In the genomic region with DNA sequence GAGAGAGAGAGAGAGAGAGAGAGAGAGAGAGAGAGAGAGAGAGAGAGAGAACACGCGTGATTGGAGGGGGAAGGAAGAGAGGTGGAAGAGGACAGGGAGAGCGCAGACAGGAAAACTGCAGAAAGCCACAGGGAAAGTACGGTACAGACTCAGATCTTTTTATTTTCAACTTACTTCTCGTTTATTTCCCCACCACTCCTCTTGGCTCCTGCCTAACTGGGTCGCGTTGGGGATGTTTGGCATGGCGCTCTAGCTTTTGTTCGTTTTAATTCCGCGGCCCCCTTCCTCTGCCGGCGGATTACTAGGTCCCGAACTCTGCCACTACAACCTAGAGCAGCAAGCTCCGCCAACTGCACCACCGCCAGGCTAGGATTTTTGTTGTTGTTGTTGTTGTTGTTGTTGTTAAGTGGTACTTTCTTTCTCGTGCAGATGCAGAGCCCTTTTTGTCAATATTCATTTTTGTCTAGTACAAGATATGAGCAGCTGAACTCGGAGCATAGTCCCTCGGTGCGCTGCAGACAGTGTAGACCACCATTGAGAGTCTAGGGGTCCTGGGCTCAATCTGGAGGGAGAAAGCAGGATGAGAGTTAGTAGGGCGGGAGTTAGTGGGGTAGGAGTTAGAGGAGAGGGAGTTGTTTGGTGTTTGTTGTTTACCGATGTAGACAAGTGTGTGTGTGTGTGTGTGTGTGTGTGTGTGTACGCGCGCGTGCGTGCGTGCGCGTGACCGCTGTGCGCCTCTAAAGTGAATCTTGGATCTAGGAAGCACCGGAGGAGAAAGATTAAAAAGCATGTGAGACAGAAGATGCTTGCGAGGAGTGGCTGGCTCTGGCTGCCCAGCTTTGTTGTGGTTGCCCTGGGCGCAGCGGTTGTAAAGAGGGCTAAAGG, we compare ENCODE assay signal across 8 mouse cellular contexts. TPM values are rescaled to one million over a fixed set of nuclear protein-coding genes. Genes with fewer than 3 reads are reported as not detected.
DNase-seq lines count a peak whose midpoint lies in the region; ATAC-seq and TF ChIP-seq lines count a peak whose summit lies in the region.

No protein-coding gene starts in this region.

- TF ChIP-seq POLR2A in testis, adult 2 months (IDR thresholded peaks at IDR 0.05; ENCODE audit: control insufficient read depth, low read depth, low read length) = no peak

- no peak for TF ChIP-seq CTCF in testis, adult 2 months (IDR thresholded peaks at IDR 0.05; ENCODE audit: control insufficient read depth, insufficient read depth, insufficient replicate concordance, low read depth, low read length)

- peak overlapping the region; percentile 66 for H3K4me2 ChIP-seq in hindbrain, embryonic 11.5 days (replicated peaks; ENCODE audit: low read depth, low read length)
- H3K4me2 ChIP-seq in liver, embryonic 12.5 days = peak overlapping the region; percentile 68
- peak overlapping the region; percentile 81 for H3K4me2 ChIP-seq in neural tube, embryonic 15.5 days

- H3K36me3 ChIP-seq in testis, adult 2 months (ENCODE audit: control insufficient read depth, insufficient read depth, low read length) = no peaks in the 10 kb centered on the region
- H3K36me3 ChIP-seq in hindbrain, embryonic 11.5 days (ENCODE audit: control insufficient read depth, insufficient read depth, low read length) = no peaks in the 10 kb centered on the region
- no peaks in the 10 kb centered on the region for H3K36me3 ChIP-seq in liver, embryonic 12.5 days
- H3K36me3 ChIP-seq in neural tube, embryonic 15.5 days = no peaks in the 10 kb centered on the region

- H3K9me3 ChIP-seq in hindbrain, embryonic 11.5 days (ENCODE audit: control insufficient read depth, low read length) = no peaks in the 10 kb centered on the region
- H3K9me3 ChIP-seq in liver, embryonic 12.5 days (replicated peaks) = no peaks in the 10 kb centered on the region
- H3K9me3 ChIP-seq in neural tube, embryonic 15.5 days (replicated peaks) = no peaks in the 10 kb centered on the region

- ATAC-seq in CD4-positive, CD25-positive, alpha-beta regulatory T cell, adult 4 months = no peak
- peak; percentile 20 for ATAC-seq in hindbrain, embryonic 11.5 days (ENCODE audit: low FRiP score)
- 0 out of 2 replicates have a peak, but pooled peaks have one; percentile 13 for ATAC-seq in liver, embryonic 12.5 days
- peak; percentile 27 for ATAC-seq in neural tube, embryonic 15.5 days (ENCODE audit: low FRiP score)

- H3K9ac ChIP-seq in hindbrain, embryonic 11.5 days (ENCODE audit: low read depth, low read length) = peak overlapping the region; percentile 88
- peak overlapping the region; percentile 44; the same call in 1 of the 2 replicates for H3K9ac ChIP-seq in liver, embryonic 12.5 days
- H3K9ac ChIP-seq in neural tube, embryonic 15.5 days (replicated peaks) = peak overlapping the region; percentile 49

- H3K4me3 ChIP-seq in testis, adult 2 months (ENCODE audit: control insufficient read depth, low read depth, low read length) = peak overlapping the region; percentile 79
- H3K4me3 ChIP-seq in hindbrain, embryonic 11.5 days (ENCODE audit: low read depth, low read length) = peak overlapping the region; percentile 90
- H3K4me3 ChIP-seq in liver, embryonic 12.5 days = peak overlapping the region; percentile 59
- peak overlapping the region; percentile 61 for H3K4me3 ChIP-seq in neural tube, embryonic 15.5 days (replicated peaks)

- under 1% methylated on average over 36 of the region's 36 CpGs for WGBS in hindbrain, embryonic 11.5 days
- WGBS in liver, embryonic 12.5 days (ENCODE audit: insufficient replicate concordance) = under 1% methylated on average over 36 of the region's 36 CpGs
- under 1% methylated on average over 36 of the region's 36 CpGs for WGBS in neural tube, embryonic 15.5 days

- H3K27ac ChIP-seq in testis, adult 2 months (ENCODE audit: control insufficient read depth, insufficient read depth, low read depth, low read length) = no peak overlapping the region
- peak overlapping the region; percentile 99 for H3K27ac ChIP-seq in hindbrain, embryonic 11.5 days (ENCODE audit: low read depth, low read length)
- peak overlapping the region; percentile 73 for H3K27ac ChIP-seq in liver, embryonic 12.5 days
- H3K27ac ChIP-seq in neural tube, embryonic 15.5 days (replicated peaks) = peak overlapping the region; percentile 94

- peaks cover 2% of the 10 kb centered on the region; the same call in 1 of the 2 replicates for H3K27me3 ChIP-seq in testis, adult 2 months (ENCODE audit: control insufficient read depth, insufficient read depth, low read length)
- no peaks in the 10 kb centered on the region for H3K27me3 ChIP-seq in hindbrain, embryonic 11.5 days (ENCODE audit: control insufficient read depth, insufficient read depth, low read length)
- peaks cover 99% of the 10 kb centered on the region for H3K27me3 ChIP-seq in liver, embryonic 12.5 days (replicated peaks)
- 0 out of 2 replicates have a peak, but pooled peaks cover 2% of the 10 kb centered on the region for H3K27me3 ChIP-seq in neural tube, embryonic 15.5 days (replicated peaks)

- peak; percentile 7 for DNase-seq in CD4-positive, CD25-positive, alpha-beta regulatory T cell, adult 2 months (ENCODE audit: low read depth, low spot score)
- no peak for DNase-seq in testis, postnatal 14 days (ENCODE audit: low spot score)
- peak; percentile 73 for DNase-seq in hindbrain, embryonic 11.5 days (ENCODE audit: low spot score)
- no peak for DNase-seq in spleen, postnatal 14 days (ENCODE audit: low spot score in 2 of 2)

- H3K4me1 ChIP-seq in testis, adult 2 months (ENCODE audit: control insufficient read depth, insufficient read depth, low read length) = peaks cover 13% of the 10 kb centered on the region
- no peaks in the 10 kb centered on the region for H3K4me1 ChIP-seq in hindbrain, embryonic 11.5 days (replicated peaks; ENCODE audit: control insufficient read depth, insufficient read depth, low read length)
- H3K4me1 ChIP-seq in liver, embryonic 12.5 days = peaks cover 8% of the 10 kb centered on the region
- H3K4me1 ChIP-seq in neural tube, embryonic 15.5 days = peaks cover 42% of the 10 kb centered on the region

RNA-seq across cellular contexts. Expression of gene Meis2, which starts 0.7 kb away (rescaled TPM):
- not detected for polyA plus RNA-seq in CD4-positive, CD25-positive, alpha-beta regulatory T cell, adult 4 months (2017; shearing (Covaris generic))
- 1.2 and 1.4 TPM in 2 replicates for polyA plus RNA-seq in testis, adult 2 months (2012; rRNA removed)
- polyA plus RNA-seq in hindbrain, embryonic 11.5 days (2014; fragmentation: Nextera tagmentation; extraction: Ambion mirVana) = 121 and 142 TPM in 2 replicates
- polyA plus RNA-seq in liver, embryonic 12.5 days (2016; fragmentation: Nextera tagmentation; extraction: Ambion mirVana) = 5.9 and 6.0 TPM in 2 replicates
- 74.4 and 95.5 TPM in 2 replicates for polyA plus RNA-seq in neural tube, embryonic 15.5 days (2015; fragmentation: Nextera tagmentation; extraction: Ambion mirVana)

Comparison
In these comparisons a context has a peak if more than half of its experiments do, and no peak if none do; other contexts are left out.
1. DNase-seq: peak in CD4-positive, CD25-positive, alpha-beta regulatory T cell, adult 2 months (single experiment) and hindbrain, embryonic 11.5 days (single experiment); none in testis, postnatal 14 days (single experiment) and spleen, postnatal 14 days (0 of 2).
2. RNA of gene Meis2, which starts 0.7 kb away (polyA plus RNA-seq): 121 to 142 TPM in hindbrain, embryonic 11.5 days and 74.4 to 95.5 TPM in neural tube, embryonic 15.5 days; 5.9 to 6.0 TPM in liver, embryonic 12.5 days, 1.2 to 1.4 TPM in testis, adult 2 months and not detected in CD4-positive, CD25-positive, alpha-beta regulatory T cell, adult 4 months; every median in the first group is over 10 times any median in the second.
3. Peak in every context shown above with its lines, with median percentiles within 50 percentile points of each other: H3K4me3 ChIP-seq, H3K4me2 ChIP-seq and H3K9ac ChIP-seq.